Mouse (Mus musculus) frontal cortex, postnatal 10 days (tissue): ENCODE results near the gene Kif5a.

Experiments used
- DNase-seq, 2 experiments: peaks; one replicate each; pipeline ENCODE4 v3.0.0; 2022; ENCODE audit warnings: low spot score in 2 of 2, mixed read lengths in 1 of 2

The Kif5a gene

DNA sequence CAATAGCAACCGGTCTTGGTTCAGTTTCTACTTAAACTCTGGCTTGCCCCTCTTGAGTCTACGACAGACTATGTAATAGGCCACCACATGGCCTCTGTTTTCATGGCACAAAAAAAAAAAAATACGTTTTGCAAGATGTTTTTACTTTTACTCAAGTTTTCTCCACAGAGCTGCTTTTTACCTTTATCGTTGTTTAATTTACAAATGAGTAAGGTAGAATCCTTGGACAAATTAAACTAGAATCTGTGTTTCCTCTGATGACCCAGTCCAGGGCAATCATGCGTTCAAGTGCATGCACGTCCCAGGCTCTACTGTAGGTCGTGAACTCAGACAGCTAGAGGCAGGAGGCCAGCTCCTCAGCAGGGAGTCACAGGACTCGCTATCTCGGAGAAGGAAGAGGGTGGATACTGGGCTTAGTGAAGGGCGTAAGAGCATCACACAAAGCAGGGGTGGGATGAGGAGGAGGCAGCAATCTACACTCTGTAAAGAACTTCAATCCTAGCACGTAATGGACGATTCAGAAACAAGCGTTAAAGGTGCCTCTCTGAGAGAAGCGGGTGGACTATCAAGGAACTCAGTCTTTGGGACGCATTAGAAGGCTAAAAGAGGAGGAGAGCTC, 26.5 kb upstream of the Kif5a start:
- DNase-seq = peak in 1 of 2 experiments; percentile 50

- DNase-seq = peak; percentile 79 to 82
Observed at GRCm38 (mm10) chr10:127288800-127289572, 25.8 kb upstream of the Kif5a start, which contains the start of gene Mbd6. TSS of gene Mbd6 (minus strand) at chr10:127289018.

DNA sequence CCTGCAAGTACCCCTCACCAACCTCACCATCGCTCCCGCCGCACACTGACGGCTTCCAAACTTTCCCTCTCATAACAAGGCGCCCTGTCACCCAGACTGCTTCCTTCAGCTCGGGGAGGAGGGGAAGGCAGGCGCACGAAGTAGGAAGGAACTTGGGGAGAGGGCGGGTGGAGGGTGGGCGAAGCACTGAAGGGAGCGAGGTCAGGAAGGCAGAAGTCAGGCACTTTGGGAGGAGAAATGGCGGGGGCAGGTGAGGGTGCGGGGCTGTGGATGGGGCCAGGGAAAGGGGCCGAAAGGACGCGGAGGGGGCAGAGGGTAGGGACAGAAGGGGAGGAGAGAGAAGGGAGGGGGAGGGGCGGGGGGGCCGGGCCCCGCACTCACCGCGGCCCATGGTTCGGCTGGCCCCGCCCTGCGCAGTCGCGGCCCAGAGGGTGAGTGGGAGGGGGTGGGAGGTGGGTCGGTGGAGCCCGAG, 25.2 kb upstream of the Kif5a start:
- no peak for DNase-seq

DNA sequence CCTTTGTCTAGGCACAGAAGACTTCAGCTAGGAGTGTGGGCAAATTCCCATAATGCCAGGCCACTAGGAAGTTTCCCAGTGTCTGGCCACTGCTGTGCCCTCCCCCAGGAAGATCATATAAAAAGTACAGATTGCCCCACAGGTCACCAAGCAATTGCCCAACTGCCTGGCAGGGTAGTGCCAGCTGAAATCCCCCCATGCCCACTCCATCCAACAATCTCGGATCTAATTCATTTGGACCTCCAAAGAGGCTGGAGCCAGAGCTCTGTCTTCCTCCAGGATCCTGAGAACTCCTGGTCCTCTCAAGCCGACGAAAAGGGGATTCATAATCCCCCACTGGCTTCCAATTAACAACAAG, 24.8 kb upstream of the Kif5a start:
- DNase-seq = no peak

- DNase-seq = no peak
Observed at GRCm38 (mm10) chr10:127287271-127287935, 24.3 kb upstream of the Kif5a start.

GRCm38 (mm10) chr10:127286730-127287129, 23.6 kb upstream of the Kif5a start:
- peak in 1 of 2 experiments; percentile 57 for DNase-seq

- DNase-seq = no peak
Observed at GRCm38 (mm10) chr10:127286194-127286593, 23.0 kb upstream of the Kif5a start.

- DNase-seq = no peak
Observed at GRCm38 (mm10) chr10:127285644-127286043, 22.5 kb upstream of the Kif5a start.

- no peak for DNase-seq
Observed at GRCm38 (mm10) chr10:127284724-127285500, 21.8 kb upstream of the Kif5a start.

- no peak for DNase-seq
Observed at GRCm38 (mm10) chr10:127284105-127284622, 21.0 kb upstream of the Kif5a start.

DNA sequence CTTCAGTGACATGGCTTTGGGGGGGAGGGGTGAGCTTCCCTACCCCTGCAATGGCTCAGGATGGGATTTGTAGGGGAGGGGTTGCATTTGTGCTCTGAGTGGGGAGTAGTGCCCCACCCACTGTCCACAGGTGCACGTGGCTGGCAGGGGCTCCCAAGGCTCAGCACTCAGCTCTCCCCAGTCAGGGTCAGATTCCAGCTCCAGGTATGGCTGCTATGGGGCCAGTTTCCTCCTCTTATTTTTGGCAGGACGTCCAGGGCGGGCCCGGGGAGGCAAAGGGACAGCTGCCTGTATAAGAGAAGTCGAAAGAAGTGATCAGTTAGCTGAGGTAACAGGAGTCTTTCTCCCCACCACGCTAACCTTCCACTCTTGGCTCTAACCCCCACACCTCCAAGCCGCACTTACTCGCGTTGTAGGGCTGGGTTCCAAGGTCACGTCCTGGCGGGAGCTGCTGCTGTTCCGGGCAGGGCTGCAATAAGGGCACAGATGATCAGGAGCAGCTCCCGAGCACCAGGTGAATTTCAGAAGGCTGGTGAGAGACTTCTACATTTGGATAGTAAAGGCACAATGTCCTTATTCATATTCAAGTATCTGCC, 19.6 kb upstream of the Kif5a start:
- DNase-seq = no peak

- DNase-seq = no peak
Observed at GRCm38 (mm10) chr10:127281316-127281715, 18.2 kb upstream of the Kif5a start.

GRCm38 (mm10) chr10:127279730-127280129, 16.6 kb upstream of the Kif5a start:
- DNase-seq = no peak

DNA sequence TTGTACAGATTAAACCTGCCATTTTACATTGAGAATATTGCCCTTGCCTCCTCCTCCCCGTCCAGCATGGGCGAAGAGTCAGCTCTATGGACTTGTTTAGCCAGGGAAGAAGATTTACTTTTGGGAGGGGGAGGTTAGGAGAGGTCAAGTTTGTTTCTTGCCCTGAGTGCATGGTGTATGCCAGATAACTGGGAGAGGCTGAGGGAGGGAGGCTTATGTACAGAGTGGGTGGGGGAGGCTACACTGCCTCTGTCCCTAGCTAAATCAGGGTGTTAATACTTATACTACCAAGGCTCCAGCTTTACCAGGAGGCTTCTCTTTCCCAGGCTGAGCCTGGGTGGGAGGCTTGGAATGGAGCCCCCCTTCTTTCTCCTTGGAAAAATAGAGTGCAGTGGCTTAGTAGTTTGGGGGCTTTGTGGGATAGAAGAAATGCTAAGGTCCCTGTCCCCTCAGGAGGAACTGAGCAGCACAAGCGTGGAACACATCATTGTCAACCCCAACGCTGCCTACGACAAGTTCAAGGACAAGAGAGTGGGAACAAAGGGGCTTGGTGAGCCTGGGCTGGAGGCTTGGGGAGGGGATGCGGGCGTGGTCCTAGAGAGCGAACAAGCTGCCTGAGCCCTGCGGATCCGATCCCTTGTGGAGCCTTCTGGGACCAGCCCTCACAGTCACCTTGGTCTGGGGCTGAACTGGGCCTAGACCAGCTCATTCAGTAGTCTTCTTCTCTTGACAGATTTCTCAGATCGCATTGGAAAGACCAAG, 11.3 kb upstream of the Kif5a start:
- DNase-seq = no peak

GRCm38 (mm10) chr10:127272371-127272770, 9.2 kb upstream of the Kif5a start:
- no peak for DNase-seq

- no peak for DNase-seq
Observed at GRCm38 (mm10) chr10:127269884-127270283, 6.7 kb upstream of the Kif5a start.

DNA sequence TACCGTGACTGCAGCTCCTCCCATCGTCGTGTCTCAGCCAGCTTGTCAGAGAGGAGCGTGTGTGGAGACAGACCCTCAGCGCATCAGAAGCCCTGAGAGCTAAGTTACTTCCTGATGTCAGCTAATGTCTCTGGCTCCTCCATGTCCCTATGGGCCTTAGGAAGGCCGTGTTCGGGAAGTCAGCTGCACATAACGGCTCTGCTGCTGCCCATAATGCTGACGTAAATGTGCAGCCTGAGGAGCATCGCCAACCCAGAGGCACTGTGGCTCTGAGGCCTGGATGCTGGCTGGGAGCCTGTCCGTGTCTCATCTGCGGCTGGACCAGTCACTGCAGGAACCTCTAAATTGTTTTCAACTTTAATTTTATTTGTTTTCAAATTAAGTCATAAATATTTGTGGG, 5.9 kb upstream of the Kif5a start:
- no peak for DNase-seq

DNA sequence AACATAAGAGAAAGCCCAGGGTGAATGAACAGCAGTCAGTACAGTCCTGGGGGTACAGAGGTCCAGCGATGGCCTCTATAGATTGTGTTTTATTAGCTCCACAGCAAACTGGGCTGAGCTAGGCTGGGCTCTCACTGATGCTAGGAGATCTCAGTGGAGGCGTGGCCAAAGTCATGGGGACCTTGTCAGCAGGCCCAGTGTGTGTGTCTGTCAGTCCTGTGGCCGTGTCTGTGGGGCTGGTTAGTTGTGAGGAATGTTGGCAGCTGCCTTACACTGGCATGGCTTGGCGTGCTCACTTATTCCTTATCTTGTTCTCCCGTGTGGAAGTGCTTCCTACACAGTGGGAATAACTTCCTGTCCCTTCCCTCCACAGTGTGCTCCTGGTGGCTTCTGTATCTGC, 5.3 kb upstream of the Kif5a start:
- no peak for DNase-seq

DNA sequence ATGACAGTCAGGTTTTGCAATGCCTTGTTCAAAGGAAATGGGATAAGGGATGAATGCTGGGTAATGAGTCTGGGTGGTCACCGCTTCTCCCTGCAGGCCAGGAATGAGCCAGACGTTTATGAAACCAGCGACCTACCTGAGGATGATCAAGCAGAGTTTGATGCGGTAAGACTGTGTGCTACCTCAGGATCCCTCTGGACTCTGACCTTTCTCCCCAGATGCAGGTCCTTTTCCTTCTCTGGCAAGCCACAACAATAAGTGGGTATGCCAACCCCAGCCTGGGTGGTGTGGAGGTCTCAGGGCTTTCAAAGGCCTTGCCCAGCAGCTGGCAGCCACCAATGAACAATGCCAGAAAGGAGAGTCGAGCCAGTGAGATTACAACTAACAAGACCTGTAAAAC, 4.2 kb upstream of the Kif5a start:
- no peak for DNase-seq
